Mouse (Mus musculus) forebrain, embryonic 11.5 days (tissue): ENCODE data around the gene Gan. TPM values are rescaled to one million over a fixed set of nuclear protein-coding genes. Genes with fewer than 3 reads are reported as not detected.

Experiments
- ATAC-seq: fragments of 200-750 bp; cut with Nextera tagmentation; replicated peaks from 2 replicates; pipeline ENCODE4 v1.8.0; 2017; ENCODE audit warnings: moderate TSS enrichment; ENCODE audit not compliant: low FRiP score
- DNase-seq: peaks from one replicate; pipeline ENCODE4 v3.0.0-alpha.2; 2017; ENCODE audit warnings: low spot score
- H3K27ac ChIP-seq: fragments of 300-500 bp; sonication (generic); 2 replicates; pipeline ENCODE4 v1.5.1; 2014; ENCODE audit warnings: low read depth, low read length
- H3K27me3 ChIP-seq: fragments of 300-500 bp; sonication (generic); 2 replicates; pipeline ENCODE4 v1.6.1; 2014; ENCODE audit warnings: mild to moderate bottlenecking, low read length, mixed read lengths; ENCODE audit not compliant: control insufficient read depth, insufficient read depth
- H3K36me3 ChIP-seq: fragments of 300-500 bp; sonication (generic); 2 replicates; pipeline ENCODE4 v1.6.1; 2014; ENCODE audit warnings: mild to moderate bottlenecking, low read length, moderate library complexity, mixed read lengths; ENCODE audit not compliant: control insufficient read depth, insufficient read depth
- H3K4me1 ChIP-seq: fragments of 300-500 bp; sonication (generic); replicated peaks from 2 replicates; pipeline ENCODE4 v1.6.1; 2014; ENCODE audit warnings: low read length, mixed read lengths; ENCODE audit not compliant: control insufficient read depth, insufficient read depth
- H3K4me2 ChIP-seq: fragments of 300-500 bp; sonication (generic); 2 replicates; pipeline ENCODE4 v1.6.1; 2014; ENCODE audit warnings: low read depth, mild to moderate bottlenecking, low read length, moderate library complexity, mixed read lengths; ENCODE audit not compliant: severe bottlenecking
- H3K4me3 ChIP-seq: fragments of 300-500 bp; sonication (generic); 2 replicates; pipeline ENCODE4 v1.5.1; 2014; ENCODE audit warnings: low read depth, low read length
- H3K9ac ChIP-seq: fragments of 300-500 bp; sonication (generic); 2 replicates; pipeline ENCODE4 v1.6.1; 2014; ENCODE audit warnings: low read length
- H3K9me3 ChIP-seq: fragments of 300-500 bp; sonication (generic); 2 replicates; pipeline ENCODE4 v1.6.1; 2016; ENCODE audit warnings: low read length, mixed read lengths; ENCODE audit not compliant: control insufficient read depth
- WGBS: fragments of 180-500 bp; shearing (Covaris S2); extraction: QIAGEN DNeasy Blood & Tissue Kit; methylation state at CpG from one replicate; pipeline ENCODE4 v1.1.7; 2014; 5-methylcytosine and 5-hydroxymethylcytosine counted together
- polyA plus RNA-seq: library from polyadenylated mRNA; unstranded; fragments of >200 nt; fragmentation: Nextera tagmentation; extraction: Ambion mirVana; gene quantifications from 2 replicates; pipeline ENCODE4 v1.2.1, GENCODE M21; 2014

Gene Gan
- polyA plus RNA-seq, 1 experiment from 2014 or later = 3.4 TPM

GRCm38 (mm10) chr8:117118409-117118808, 39.5 kb upstream of the Gan start:
- WGBS = 93% methylated on average over 9 of the region's 9 CpGs
- H3K4me3 ChIP-seq = no peak overlapping the region
- H3K27ac ChIP-seq = no peak overlapping the region
- H3K9ac ChIP-seq = no peak overlapping the region
- H3K36me3 ChIP-seq = no peaks in the 10 kb centered on the region
- H3K4me2 ChIP-seq = no peak overlapping the region
- ATAC-seq = no peak
- H3K27me3 ChIP-seq = no peaks in the 10 kb centered on the region
- H3K9me3 ChIP-seq = no peaks in the 10 kb centered on the region
- DNase-seq = no peak
- 0 out of 2 replicates have a peak, but pooled peaks cover 2% of the 10 kb centered on the region for H3K4me1 ChIP-seq

GRCm38 (mm10) chr8:117121277-117121676, 36.7 kb upstream of the Gan start:
- Histone ChIP-seq H3K36me3 (no peaks in the 10 kb centered on the region), H3K9me3 (no peaks in the 10 kb centered on the region), H3K27me3 (no peaks in the 10 kb centered on the region), H3K4me1 (no peaks in the 10 kb centered on the region), H3K9ac (no peak overlapping the region), H3K4me3 (no peak overlapping the region), H3K4me2 (no peak overlapping the region), H3K27ac (no peak overlapping the region)
- no peak for DNase-seq
- WGBS = 74% methylated on average over 8 of the region's 8 CpGs
- ATAC-seq = no peak

GRCm38 (mm10) chr8:117123850-117124633, 33.9 kb upstream of the Gan start:
- Histone ChIP-seq H3K9ac (no peak overlapping the region), H3K36me3 (no peaks in the 10 kb centered on the region), H3K9me3 (no peaks in the 10 kb centered on the region), H3K27me3 (no peaks in the 10 kb centered on the region), H3K4me1 (no peaks in the 10 kb centered on the region), H3K27ac (no peak overlapping the region), H3K4me2 (no peak overlapping the region), H3K4me3 (no peak overlapping the region)
- WGBS = 75% methylated on average over 13 of the region's 13 CpGs
- DNase-seq (no peak), ATAC-seq (no peak)

GRCm38 (mm10) chr8:117125854-117126253, 32.1 kb upstream of the Gan start:
- ATAC-seq (no peak), DNase-seq (no peak)
- Histone ChIP-seq H3K4me2 (no peak overlapping the region), H3K4me1 (no peaks in the 10 kb centered on the region), H3K9me3 (no peaks in the 10 kb centered on the region), H3K9ac (no peak overlapping the region), H3K27me3 (no peaks in the 10 kb centered on the region), H3K36me3 (no peaks in the 10 kb centered on the region), H3K27ac (no peak overlapping the region), H3K4me3 (no peak overlapping the region)
- WGBS = 87% methylated on average over 3 of the region's 3 CpGs

GRCm38 (mm10) chr8:117126411-117126810, 31.5 kb upstream of the Gan start:
- WGBS = over 99% methylated on average over 3 of the region's 3 CpGs

GRCm38 (mm10) chr8:117127063-117127462, 30.9 kb upstream of the Gan start:
- Histone ChIP-seq H3K9ac (no peak overlapping the region), H3K4me3 (no peak overlapping the region), H3K9me3 (no peaks in the 10 kb centered on the region), H3K27me3 (no peaks in the 10 kb centered on the region), H3K4me2 (no peak overlapping the region), H3K36me3 (no peaks in the 10 kb centered on the region), H3K27ac (no peak overlapping the region), H3K4me1 (no peaks in the 10 kb centered on the region)
- ATAC-seq (no peak), DNase-seq (no peak)
- WGBS = 86% methylated on average over 8 of the region's 8 CpGs

More at GRCm38 (mm10) chr8:117126411-117126810, 31.5 kb upstream of the Gan start:
- Histone ChIP-seq H3K36me3 (no peaks in the 10 kb centered on the region), H3K4me2 (no peak overlapping the region), H3K9me3 (no peaks in the 10 kb centered on the region), H3K4me1 (no peaks in the 10 kb centered on the region), H3K9ac (no peak overlapping the region), H3K27ac (no peak overlapping the region), H3K27me3 (no peaks in the 10 kb centered on the region), H3K4me3 (no peak overlapping the region)
- no peak for DNase-seq
- ATAC-seq = no peak

GRCm38 (mm10) chr8:117133702-117134101, 24.2 kb upstream of the Gan start:
- ATAC-seq = no peak
- H3K4me3 ChIP-seq = no peak overlapping the region
- H3K27ac ChIP-seq = no peak overlapping the region
- no peak overlapping the region for H3K4me2 ChIP-seq
- DNase-seq = no peak
- no peaks in the 10 kb centered on the region for H3K27me3 ChIP-seq
- no peaks in the 10 kb centered on the region for H3K9me3 ChIP-seq
- no peaks in the 10 kb centered on the region for H3K36me3 ChIP-seq
- H3K9ac ChIP-seq = no peak overlapping the region
- no peaks in the 10 kb centered on the region for H3K4me1 ChIP-seq
- WGBS = 92% methylated on average over 3 of the region's 3 CpGs

- ATAC-seq (no peak), DNase-seq (no peak)
- H3K36me3 ChIP-seq = no peaks in the 10 kb centered on the region
- no peak overlapping the region for H3K4me3 ChIP-seq
- H3K9me3 ChIP-seq = no peaks in the 10 kb centered on the region
- no peak overlapping the region for H3K27ac ChIP-seq
- no peak overlapping the region for H3K9ac ChIP-seq
- no peak overlapping the region for H3K4me2 ChIP-seq
- H3K4me1 ChIP-seq = no peaks in the 10 kb centered on the region
- 17% methylated on average over 4 of the region's 4 CpGs for WGBS
- no peaks in the 10 kb centered on the region for H3K27me3 ChIP-seq
Measured at GRCm38 (mm10) chr8:117136351-117136750, 21.6 kb upstream of the Gan start.

GRCm38 (mm10) chr8:117136763-117137162, 21.2 kb upstream of the Gan start:
- Histone ChIP-seq H3K4me1 (no peaks in the 10 kb centered on the region), H3K27me3 (no peaks in the 10 kb centered on the region), H3K4me3 (no peak overlapping the region), H3K4me2 (no peak overlapping the region), H3K36me3 (no peaks in the 10 kb centered on the region), H3K9me3 (no peaks in the 10 kb centered on the region), H3K27ac (no peak overlapping the region), H3K9ac (no peak overlapping the region)
- DNase-seq = no peak
- no peak for ATAC-seq
- 74% methylated on average over 2 of the region's 2 CpGs for WGBS
